Mouse (Mus musculus) kidney, adult 8-10 months (tissue): ENCODE measurements at regions not wholly inside any gene's neighbourhood (a gene's known extent, or its start where the extent isn't known, plus 50 kb on each side); places are given as distances from the start of the nearest gene placed in this dataset.
"Not testable (repeated sequence)": the region's sequence is repeated elsewhere in the genome, so short reads cannot be mapped to it uniquely, and the experiment has no call there.

ENCODE experiments used
- DNase-seq, 2 experiments: peaks; one replicate each; pipeline ENCODE4 v3.0.0; 2022

DNA sequence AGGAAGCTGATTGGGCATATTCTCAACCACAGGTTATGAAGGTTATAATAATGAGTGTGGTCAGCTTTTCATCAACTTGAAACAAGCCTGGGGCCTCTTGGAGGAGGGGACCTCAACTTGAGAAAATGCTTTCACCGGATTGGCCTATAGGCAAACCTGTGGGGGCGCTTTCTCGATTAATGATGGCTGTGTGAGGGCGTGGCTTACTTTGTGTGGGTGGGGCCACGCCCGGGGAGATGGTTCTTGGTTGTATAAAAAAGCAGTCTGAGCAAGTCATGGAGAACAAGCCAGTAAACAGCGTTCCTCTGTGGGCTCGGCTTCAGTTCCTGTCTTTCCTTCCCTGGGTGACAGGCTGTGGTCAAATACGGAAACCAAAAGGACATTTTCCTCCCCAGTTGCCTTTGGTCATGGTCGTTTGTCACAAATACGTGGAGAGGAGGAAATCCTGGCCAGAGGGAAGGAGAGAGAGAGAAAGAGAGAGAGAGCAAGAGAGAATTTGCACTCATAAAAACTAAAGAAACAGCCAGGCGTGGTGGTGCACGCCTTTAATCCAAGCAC lies 163.1 kb downstream of the Ifng start:
- no peak for DNase-seq

- DNase-seq: no peak
Measured at GRCm38 (mm10) chr10:118605156-118605821, 164.4 kb downstream of the Ifng start.

DNA sequence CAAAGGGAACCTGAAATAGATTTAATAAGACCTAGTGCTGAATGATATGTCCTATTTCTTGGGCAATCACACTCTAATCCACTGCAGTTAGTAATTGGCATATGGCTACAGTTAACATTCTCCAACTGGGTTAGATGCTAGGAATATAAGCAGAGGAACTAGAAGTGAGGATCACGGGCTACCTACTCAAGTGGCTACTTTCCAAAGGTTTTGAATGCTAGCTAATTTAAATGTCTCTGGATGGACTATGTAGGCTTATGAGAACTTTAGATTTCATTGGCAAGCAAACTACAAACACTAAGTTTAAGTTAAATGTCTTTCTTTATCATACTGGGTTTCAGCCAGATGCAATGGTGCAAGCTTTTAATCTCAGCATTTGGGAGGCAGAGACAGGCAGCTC lies 166.6 kb downstream of the Ifng start:
- DNase-seq: no peak

GRCm38 (mm10) chr10:118608376-118609145 lies 167.7 kb downstream of the Ifng start:
- DNase-seq: no peak

DNA sequence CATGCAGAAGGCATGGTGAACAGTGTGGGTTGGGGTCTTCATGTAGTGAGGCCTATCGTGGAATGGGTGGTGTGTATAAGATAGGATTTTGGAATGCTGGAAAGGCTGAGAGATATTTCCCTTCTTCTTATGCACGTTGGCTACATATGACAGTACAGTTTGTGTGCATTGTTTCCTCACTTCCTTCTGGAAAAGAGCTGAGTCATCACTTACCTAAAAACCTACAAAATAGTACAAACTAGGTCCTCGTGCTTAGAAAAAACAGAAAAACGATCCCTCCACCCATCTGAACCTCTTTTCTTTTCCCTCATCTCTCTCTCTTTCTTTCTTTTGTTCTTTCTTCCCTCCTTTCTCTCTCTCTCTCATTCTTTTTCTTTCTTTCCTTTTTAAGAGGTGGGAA lies 168.3 kb downstream of the Ifng start:
- no peak for DNase-seq

- no peak for DNase-seq
Measured at GRCm38 (mm10) chr10:118610868-118611461, 170.1 kb downstream of the Ifng start.

GRCm38 (mm10) chr10:118612091-118612490 lies 171.2 kb downstream of the Ifng start:
- DNase-seq: no peak

DNA sequence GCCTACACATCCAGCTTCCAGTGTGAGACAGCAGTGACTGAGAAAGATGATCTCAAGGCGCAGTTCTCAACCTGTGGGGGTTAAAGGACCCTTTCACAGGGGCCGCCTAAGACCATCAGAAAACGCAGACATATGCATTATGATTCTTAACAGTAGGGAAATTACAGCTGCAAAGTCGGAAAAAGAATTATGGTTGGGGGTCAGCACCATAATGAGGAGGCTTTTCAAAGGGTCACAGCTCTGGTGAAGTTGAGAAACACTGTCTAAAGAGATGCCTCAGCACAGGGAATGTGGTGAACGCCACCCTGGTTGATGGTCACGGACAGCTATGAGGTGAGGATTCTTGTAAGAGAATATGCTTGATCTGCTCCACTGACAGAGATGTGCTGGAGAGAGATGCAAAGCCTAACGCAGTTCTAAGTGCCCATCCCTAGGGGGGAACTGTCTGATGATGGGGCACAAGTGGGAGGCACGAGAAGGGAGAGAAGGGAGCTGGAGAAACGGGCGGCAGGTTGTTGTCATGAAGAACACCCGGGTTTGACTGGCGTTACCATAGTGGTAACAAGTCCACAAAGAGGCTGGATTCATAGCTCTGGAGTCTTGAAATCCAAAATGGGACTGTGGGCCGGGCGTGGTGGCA lies 172.3 kb downstream of the Ifng start:
- no peak for DNase-seq

DNA sequence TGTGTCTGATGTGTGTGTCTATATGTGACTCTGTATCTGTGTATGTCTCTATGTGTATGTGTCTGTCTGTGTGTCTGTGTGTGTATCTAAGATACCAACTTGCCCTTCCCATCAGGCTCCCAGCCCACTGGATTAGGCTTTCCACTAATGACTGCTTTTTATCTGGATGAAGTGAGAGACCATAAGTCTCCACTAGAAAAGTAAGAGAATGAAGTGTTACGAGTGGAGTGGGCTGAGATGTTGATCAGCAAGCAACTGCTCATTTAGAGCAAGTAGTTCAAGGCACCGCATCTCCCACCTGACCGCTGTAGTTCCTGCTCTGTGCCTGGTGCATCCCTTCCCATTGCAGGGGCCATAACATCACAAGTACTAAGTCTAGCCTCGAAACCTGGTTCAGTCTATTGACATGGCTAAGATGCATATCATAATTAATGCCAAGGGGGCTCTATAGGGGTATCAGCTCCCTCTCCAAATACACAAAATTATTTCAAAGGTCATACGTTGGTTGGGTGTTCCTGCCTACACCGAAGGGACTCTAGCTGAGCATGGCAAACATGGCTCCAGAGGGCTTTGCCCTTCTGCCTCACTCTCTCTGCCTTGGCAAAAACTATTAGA lies 173.5 kb downstream of the Ifng start:
- DNase-seq: no peak

DNA sequence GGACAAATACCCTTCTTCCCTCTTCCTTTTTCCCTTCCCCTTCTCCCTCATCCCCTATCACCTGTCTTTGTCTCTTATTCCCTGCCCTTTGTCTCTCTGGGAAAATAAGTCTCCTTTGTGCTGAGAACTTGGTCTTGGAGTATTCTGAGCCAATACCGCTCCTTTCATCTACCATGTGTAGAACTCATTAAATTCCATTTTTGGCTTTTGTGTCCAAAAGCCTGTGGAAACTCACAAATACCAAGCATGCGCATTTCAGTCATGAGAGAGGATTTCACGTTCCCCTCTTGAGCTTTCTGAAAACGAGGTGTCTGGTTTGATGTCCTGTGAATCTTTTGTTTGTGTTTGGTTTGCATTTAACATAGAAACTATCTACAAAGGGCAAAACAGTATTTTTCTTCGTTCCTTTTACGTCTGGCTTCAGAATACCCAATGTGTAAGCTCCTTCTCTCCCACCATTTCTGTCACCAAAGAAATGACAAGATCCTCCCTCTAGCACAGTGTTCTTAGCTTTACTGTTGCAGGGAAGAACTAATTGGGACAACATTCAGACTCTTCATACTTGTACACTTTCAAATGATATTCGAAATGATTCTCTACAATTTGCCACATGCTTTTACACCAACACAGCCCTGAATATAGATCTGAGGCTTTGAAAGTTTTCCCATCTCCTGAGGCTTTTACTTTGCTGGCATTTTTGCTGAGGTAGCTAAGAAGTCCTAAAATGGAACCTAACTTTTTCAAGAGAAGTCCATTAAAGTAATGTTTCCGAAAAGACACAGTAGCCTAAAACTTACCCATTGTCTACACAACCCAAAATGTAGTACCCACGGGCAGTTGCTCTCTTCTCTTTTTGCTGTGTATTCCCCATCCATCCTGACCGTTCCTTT lies 174.5 kb downstream of the Ifng start:
- no peak for DNase-seq

DNA sequence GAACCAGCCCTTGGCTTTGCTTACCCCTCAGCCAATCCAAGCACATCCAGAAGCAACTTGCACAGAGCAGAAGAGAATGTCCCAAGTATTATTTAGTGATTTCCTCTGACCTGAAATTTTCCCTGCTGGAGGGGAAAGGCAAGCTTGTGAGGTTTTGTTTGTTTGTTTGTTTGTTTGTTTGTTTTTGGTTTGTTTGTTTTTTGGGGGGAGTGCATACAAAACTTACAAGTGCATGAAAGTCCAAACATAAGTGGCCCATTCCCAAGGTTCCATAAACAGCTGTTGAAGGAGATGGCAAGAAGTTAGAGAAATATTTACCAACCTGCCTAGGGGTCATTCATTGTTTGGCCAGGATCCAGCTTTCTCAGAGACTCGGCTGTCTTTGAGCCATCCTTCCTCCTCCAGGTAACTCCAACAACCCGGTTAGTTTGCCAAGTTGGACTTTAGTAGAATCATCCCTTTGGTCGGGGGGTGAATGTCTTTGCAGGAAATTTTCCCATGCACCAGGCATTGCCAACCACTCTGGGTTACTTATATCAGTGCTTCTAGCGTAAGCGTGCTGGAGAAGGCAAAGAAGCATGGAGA lies 175.3 kb downstream of the Ifng start:
- DNase-seq: peak; percentile 25 to 31

GRCm38 (mm10) chr10:118617291-118618044 lies 176.6 kb downstream of the Ifng start:
- no peak for DNase-seq

GRCm38 (mm10) chr10:118618251-118618650 lies 177.4 kb downstream of the Ifng start:
- DNase-seq: not testable (repeated sequence)

DNA sequence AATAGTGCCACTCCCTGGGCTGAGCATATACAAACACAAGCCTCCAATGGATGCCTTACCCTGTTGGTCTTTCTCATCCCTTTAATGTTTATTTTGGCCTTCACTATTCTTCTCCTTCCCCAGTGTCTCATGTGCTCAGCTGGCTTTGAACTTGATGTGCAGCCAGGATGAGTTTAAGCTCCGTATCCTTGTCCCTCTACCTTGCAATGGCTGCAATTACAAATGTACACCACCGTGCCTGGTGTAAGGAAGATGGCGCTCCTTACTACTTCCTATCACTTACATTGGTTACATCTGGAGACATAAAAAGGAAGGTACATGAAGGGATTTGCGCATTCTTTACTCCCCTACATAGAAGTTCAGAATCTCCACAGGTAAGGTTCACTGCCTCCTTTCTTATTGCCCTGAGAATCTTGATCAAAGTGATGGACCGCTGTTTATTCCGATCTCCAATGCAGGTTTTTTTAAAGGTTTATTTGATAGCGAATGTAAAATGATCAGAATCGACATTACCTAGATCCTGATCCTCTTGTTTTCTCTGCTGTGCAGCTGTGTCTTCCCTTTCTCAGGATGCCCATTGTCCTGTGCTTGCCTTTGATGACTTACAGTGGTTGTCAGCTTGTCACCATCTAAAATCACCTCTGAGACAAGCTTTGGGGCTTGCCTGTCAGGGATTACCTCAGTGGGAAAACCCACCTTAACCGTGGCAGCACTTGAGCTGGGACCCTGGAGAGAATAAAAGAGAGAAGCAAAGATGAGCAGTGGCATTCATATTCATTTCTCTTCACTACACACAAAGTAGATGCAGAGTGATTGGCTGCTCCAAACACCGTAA lies 178.1 kb downstream of the Ifng start:
- no peak for DNase-seq

- no peak for DNase-seq
Measured at GRCm38 (mm10) chr10:118619601-118620000, 178.8 kb downstream of the Ifng start.

DNA sequence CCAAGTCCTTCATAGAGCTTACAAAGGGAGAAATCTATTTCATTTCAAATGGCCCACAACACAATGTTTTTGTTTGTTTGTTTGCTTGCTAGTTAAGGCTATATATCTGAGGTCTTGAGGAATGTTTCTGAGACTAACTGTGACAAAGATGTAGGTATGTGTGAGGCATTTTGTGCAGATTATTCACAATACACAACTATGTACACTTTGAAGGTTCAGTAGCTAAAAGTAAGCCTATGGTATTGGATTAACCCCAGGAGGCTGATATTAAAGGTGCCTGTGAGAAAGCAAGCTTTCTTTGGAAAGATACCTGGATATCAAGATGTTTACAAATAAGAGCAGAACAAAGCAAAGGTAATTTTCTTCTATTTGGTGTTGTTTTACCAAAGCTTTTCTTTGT lies 179.8 kb downstream of the Ifng start:
- no peak for DNase-seq

- DNase-seq: no peak
Measured at GRCm38 (mm10) chr10:118621546-118621945, 180.7 kb downstream of the Ifng start.

- DNase-seq: no peak
Measured at GRCm38 (mm10) chr10:118622131-118622530, 181.3 kb downstream of the Ifng start.

- DNase-seq: no peak
Measured at GRCm38 (mm10) chr10:118622916-118623315, 182.1 kb downstream of the Ifng start.

DNA sequence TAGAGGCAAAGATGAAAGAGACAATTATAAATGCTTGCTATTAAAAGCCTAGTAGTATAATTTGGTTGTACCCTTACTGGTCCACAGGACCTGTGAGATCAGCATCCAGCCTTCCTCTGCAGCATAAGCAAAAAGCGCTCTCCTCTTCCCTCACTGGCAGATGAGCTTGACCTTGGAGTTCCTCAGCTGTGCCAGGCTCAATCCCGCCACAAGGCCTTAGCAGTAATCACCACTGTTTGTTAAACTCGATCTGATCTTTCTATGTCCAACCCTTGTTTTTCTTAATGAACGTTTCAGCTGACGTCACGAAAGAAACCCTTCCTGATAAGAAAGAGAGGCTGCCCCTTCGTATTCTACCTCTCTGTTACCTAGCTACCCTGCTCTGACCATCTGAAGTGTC lies 183.5 kb downstream of the Ifng start:
- DNase-seq: no peak
